Mouse (Mus musculus) cerebellum, postnatal 36 days (tissue): Measurements from ENCODE around the gene Unc79.

Experiments
- DNase-seq, 2 experiments: peaks; one replicate each; pipeline ENCODE4 v3.0.0; 2021 to 2022; ENCODE audit warnings: mixed read lengths in 2 of 2

Gene Unc79

DNA sequence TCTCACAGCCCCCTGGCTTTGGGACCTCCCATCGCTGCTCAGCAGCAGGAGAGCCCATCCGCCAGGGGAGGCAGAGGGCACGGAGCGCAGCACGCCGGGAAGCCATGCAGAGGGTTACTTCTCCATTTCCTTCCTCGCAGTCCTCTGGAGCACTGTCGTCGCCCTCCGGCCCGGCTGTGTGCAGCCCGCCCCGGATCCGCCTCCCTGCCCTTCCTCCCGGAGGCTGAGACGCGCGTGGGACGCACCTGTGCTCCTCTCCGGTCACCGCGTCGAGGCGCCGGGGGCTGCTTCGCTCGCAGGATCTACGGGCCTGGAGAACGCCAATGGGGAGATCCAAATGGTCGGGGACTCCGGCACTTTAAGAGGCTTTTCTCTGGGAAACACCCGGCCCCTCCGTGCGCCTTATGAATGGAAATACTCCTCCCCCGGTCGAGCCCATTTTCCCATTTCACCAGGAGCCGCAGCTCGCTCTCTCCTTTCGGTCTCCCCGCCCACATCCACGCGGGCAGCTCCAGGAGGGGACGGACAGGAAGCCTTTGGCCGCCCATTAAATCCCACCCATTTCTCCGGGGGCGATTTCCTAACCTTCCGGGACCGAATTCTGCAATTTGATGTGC is at the start of gene Unc79:
Unc79 (plus strand) TSS at position 82 of the 617 bp plus-strand sequence.
- peak; percentile 80 to 82 for DNase-seq

GRCm38 (mm10) chr12:102899091-102899490 is 49.6 kb upstream of the Unc79 start, which contains the start of gene Cox8c:
Gene Cox8c, plus strand, starts transcription at chr12:102899316.
- no peak for DNase-seq

- peak; percentile 81 to 87 for DNase-seq
Measured at GRCm38 (mm10) chr12:102908191-102908590, 40.5 kb upstream of the Unc79 start.

GRCm38 (mm10) chr12:102916073-102916472 is 32.6 kb upstream of the Unc79 start:
- DNase-seq = no peak

GRCm38 (mm10) chr12:102929764-102930163 is 18.9 kb upstream of the Unc79 start:
- no peak for DNase-seq

DNA sequence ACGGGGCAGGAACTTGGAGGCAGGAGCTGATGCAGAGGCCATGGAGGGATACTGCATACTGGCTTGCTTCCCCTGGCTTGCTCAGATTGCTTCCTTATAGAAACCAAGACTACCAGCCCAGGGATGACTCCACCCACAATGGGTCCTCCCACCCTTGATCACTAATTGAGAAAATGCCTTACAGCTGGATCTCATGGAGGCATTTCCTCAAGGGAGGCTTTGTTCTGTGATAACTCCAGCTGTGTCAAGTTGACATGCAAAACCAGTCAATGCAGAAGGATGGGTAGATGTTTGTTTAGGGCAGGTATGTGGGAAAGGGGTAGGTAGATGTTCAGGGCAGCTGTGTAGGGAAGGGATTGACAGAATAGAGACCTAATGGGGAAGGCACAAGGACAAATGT is 18.3 kb upstream of the Unc79 start:
- DNase-seq = no peak

GRCm38 (mm10) chr12:102930789-102931188 is 17.9 kb upstream of the Unc79 start:
- no peak for DNase-seq

DNA sequence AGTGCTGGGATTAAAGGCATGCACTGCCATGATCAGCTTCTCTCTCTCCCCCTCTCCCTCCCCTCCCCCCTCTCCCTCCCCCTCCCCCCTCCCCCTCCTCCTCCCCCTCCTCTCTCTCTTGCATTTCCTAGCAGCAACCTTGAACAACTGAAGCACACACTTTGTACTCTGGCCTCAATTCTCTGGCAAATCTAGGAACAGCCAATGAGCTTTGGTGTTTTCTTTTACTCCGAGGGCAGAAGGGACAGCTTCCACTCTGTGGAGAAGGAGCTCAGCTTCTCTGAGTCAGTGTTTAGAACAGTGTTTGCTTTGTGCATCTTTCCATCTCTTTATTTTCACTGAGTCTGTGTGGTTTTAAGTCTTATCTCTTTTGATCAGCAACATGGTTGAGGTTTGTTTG is 12.8 kb upstream of the Unc79 start:
- no peak for DNase-seq

GRCm38 (mm10) chr12:102945571-102945970 is 3.1 kb upstream of the Unc79 start:
- no peak for DNase-seq

DNA sequence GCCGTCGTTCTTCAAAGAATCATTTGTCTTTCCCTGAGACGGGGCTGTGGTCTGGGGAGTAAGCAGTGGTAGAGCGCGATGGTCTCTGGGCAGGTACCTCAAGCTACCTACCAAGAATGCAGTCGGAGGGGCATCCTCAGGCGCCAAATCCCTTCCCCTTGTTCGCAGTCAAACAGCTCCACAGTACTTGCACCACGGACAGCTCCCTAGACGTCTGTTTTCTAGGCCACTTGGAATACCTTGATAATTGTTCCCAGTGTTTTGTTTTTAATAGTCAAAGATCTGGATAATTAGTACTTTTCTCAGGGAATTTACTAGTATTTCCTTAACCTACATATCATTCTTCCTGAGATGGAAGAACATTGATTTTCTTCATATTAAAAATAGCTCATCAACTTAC is 833 bp upstream of the Unc79 start:
- no peak for DNase-seq

DNA sequence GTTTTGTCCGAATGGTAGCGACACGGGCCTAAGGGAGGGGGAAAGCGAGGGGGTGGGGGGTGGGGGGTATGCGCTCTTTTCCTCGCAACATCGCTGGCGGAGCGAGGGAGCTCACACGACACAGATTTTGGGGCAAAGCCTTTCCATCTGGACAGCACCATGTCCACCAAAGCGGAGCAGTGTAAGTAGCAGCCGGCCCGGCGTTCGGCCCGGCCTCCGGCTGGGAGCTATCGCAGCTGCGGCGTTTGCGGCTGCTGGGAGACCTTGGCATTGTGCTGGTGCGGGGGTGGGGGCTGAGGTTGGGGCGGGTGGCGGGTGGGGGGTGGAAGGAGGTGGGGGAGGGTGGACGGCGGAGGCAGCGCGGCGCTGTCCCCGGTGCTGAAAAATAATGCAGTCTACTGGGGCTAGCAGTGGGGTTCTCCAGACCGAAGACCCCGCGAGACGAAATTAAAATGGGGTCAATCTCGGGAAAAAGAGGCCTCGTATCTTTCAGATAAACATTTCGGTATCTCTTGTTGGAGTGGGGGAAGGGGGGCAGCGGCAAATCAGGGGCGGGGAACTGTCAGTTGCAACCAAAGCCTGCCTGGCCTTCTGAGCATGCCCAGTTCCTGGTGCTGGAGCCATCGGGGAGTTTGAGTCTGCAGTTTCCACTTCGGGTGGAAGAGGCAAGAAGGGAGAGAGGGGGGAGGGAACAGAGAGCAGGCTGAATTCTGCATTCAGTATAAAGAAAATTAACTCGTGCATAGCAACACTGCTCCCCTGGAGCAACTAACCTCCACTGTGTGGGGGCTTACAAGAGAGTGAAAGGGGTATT is 943 bp downstream of the Unc79 start:
- peak; percentile 74 to 78 for DNase-seq

DNA sequence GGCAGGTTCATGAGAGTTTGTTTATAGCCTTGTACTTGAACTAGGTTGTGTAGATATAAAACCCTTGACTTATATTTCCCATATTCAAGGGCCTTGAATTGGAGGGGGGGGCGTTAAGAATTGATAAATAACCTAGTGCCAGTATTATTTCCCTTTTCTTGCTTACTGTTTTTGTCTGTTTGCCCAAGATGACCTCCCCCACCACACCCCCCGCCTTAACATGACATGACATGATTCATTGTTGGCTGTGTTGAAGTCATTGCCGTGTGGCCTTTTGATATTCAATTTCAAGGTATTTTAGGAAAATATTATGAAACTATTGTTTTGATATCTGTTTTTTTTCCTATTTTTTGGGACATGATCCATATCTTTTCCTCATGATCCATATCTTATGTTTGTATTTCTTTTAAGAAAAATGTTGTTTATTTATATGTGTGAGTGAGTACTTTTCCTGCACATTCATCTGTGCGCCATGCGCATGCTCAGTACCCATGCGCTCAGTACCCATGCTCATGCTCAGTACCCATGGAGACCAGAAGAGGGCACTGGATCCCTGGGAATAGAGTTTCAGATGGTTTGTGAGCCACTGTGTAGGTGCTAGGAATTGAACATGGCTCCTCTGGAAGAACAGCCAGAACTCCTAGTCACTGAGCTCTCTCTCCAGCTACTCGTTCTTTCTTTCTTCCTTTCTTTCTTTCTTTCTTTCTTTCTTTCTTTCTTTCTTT is 11.6 kb downstream of the Unc79 start:
- no peak for DNase-seq

DNA sequence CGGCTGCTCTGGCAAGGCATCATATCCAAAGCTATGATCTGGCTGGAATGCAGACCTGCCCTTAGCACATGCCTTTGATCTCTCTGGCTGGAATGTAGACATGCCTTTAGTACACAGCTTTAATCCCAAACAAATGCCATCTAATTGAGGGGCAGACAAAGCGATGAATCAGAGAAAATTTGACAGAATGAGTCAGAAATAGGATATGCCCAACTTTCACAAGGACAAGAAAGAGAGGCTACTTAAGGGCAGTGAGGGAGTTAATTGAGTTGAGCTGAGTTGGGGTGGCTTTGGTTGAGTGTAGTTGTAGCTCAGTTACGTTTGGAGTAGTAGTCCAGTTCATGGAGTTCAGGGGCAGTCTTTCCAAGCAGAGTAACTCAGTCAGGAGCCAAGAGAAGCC is 12.4 kb downstream of the Unc79 start:
- no peak for DNase-seq

- DNase-seq = no peak
Measured at GRCm38 (mm10) chr12:102964486-102964885, 15.8 kb downstream of the Unc79 start.

- DNase-seq = no peak
Measured at GRCm38 (mm10) chr12:102980584-102980983, 31.9 kb downstream of the Unc79 start.

- DNase-seq = no peak
Measured at GRCm38 (mm10) chr12:102981543-102981942, 32.9 kb downstream of the Unc79 start.

- no peak for DNase-seq
Measured at GRCm38 (mm10) chr12:102985401-102985800, 36.7 kb downstream of the Unc79 start.

GRCm38 (mm10) chr12:102987736-102988135 is 39.1 kb downstream of the Unc79 start:
- peak; percentile 18 to 34 for DNase-seq

DNA sequence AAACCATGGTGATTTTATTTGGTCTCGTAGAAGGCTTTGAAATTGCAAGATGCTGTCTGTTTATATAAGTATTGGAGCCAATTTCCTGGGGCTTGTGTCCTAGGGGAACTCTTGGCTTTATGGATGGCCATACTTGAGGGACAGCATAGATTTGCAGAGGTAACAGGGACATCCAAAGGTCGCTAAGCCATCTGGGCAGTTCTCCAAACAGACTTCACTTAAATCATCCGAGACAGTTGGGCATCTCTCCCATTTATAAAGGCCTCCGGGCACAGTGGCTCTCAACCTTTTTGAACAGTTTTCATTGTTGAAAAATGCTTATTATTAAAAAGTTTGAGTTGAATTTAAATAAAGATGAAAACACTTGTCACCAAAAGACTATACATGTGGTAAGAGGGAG is 59.8 kb downstream of the Unc79 start:
- peak in 1 of 2 experiments; percentile 15 for DNase-seq

GRCm38 (mm10) chr12:103018161-103018560 is 69.5 kb downstream of the Unc79 start:
- peak; percentile 9 to 10 for DNase-seq

DNA sequence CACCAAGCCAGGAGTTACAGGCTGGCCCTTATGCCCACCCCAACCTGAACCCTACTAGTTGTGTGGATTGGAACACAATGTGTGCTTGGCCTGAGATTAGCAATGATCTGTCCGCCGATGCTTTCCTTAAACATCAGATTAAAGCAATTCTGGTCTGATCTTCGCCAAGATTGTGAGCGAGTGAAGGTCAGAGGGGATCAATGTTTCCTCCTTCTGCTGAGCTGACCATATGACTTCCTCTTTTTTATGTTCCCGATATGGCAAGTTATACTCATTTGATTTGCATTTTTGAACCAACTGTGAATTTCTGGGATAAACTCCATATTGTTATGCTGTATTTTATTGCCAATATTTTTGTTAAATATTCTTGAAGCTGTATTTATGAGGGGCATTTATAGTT is 88.0 kb downstream of the Unc79 start:
- no peak for DNase-seq

DNA sequence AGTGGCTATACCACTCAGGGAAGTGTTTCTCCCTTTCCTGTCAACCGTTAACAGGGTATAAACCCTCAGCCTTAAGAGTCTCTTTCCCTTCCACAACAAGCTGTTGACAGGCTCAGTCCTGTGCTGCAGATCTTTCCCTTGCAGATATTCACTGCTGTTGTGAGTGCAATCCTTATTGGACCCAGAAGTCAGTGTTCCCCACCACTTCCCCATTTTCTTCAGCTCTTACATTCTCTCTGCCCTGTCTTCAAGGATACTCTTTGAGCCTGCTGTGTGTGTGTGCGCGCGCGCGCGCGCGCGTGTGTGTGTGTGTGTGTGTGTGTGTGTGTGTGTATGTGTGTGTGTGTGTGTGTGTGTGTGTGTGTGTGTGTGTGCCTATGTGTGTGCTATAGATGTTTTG is 90.7 kb downstream of the Unc79 start:
- DNase-seq = no peak

DNA sequence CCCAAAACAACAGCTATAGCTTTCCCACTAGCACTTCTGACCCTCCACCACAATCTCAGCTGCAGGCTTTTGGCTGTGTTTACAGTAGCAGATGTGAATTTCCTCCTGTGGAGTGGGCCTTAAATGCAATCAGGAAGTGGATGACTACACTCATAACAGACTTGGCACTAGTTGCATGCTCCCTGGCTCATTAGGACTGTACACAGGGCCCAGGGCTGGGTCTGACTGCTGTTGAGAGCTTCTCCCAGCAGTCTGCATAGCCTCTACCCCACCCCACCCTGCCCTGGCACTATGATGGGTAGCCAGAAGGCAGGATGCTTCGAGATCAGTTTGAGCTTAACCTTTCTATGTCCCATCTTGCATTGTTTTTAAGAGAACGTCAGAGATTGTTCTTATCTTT is 91.5 kb downstream of the Unc79 start:
- DNase-seq = no peak

GRCm38 (mm10) chr12:103041401-103041800 is 92.7 kb downstream of the Unc79 start:
- DNase-seq = no peak
